Mouse (Mus musculus) liver, embryonic 12.5 days (tissue): ENCODE results near the gene Mettl21c. TPM values are rescaled to one million over a fixed set of nuclear protein-coding genes. Genes with fewer than 3 reads are reported as not detected.
"Not testable (repeated sequence)": the region's sequence is repeated elsewhere in the genome, so short reads cannot be mapped to it uniquely, and the experiment has no call there.

Source experiments
- ATAC-seq: fragments of 200-750 bp; cut with Nextera tagmentation; 2 replicates; pipeline ENCODE4 v1.8.0; 2017; ENCODE audit warnings: moderate number of reproducible peaks, mild to moderate bottlenecking, moderate library complexity
- H3K27ac ChIP-seq: fragments of 300-500 bp; sonication (generic); 2 replicates; pipeline ENCODE4 v1.5.1; 2016; ENCODE audit warnings: mild to moderate bottlenecking
- H3K27me3 ChIP-seq: fragments of 300-500 bp; sonication (generic); replicated peaks from 2 replicates; pipeline ENCODE4 v1.6.1; 2016; ENCODE audit warnings: mild to moderate bottlenecking, moderate library complexity
- H3K36me3 ChIP-seq: fragments of 300-500 bp; sonication (generic); 2 replicates; pipeline ENCODE4 v1.6.1; 2016; ENCODE audit warnings: mild to moderate bottlenecking, moderate library complexity
- H3K4me1 ChIP-seq: fragments of 300-500 bp; sonication (generic); 2 replicates; pipeline ENCODE4 v1.6.1; 2016
- H3K4me2 ChIP-seq: fragments of 300-500 bp; sonication (generic); 2 replicates; pipeline ENCODE4 v1.6.1; 2016; ENCODE audit warnings: mild to moderate bottlenecking, moderate library complexity
- H3K4me3 ChIP-seq: fragments of 300-500 bp; sonication (generic); 2 replicates; pipeline ENCODE4 v1.5.1; 2016; ENCODE audit warnings: mild to moderate bottlenecking, moderate library complexity
- H3K9ac ChIP-seq: fragments of 300-500 bp; sonication (generic); 2 replicates; pipeline ENCODE4 v1.6.1; 2016; ENCODE audit warnings: mild to moderate bottlenecking, moderate library complexity
- H3K9me3 ChIP-seq: fragments of 300-500 bp; sonication (generic); replicated peaks from 2 replicates; pipeline ENCODE4 v1.6.1; 2016; ENCODE audit warnings: mild to moderate bottlenecking, moderate library complexity
- WGBS: fragments of 180-500 bp; shearing (Covaris S2); methylation state at CpG from one replicate; pipeline ENCODE4 v1.1.7; 2016; ENCODE audit not compliant: insufficient replicate concordance; 5-methylcytosine and 5-hydroxymethylcytosine counted together
- polyA plus RNA-seq: library from polyadenylated mRNA; unstranded; fragments of >200 nt; fragmentation: Nextera tagmentation; extraction: Ambion mirVana; gene quantifications from 2 replicates; pipeline ENCODE4 v1.2.1, GENCODE M21; 2016

Mettl21c gene
- polyA plus RNA-seq = 0.12 and 0.29 TPM in 2 replicates

DNA sequence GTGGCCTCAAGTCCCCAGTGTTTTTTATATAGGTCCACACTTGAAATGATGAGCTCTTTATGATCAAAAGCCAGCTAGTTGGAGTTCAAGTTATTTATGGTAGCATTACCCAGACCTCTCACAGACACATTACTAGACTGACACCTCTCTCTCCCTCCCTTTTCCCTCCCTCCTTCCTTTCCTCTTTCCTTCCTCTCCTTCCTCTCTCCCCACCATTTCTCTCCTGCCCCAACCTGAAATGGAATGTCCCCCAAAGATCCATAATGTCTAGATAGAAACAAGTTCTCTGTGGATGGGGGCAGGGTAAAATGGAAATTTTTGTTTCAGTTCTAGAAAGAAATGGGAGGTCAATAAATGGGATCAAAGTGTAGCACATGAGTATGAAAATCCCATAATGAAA is at the start of gene Mettl21c:
Gene Mettl21c (minus strand): TSS at position 101 of the 400 bp plus-strand sequence.
- Histone ChIP-seq H3K4me2 (no peak within 1 kb of the TSS), H3K27ac (no peak within 1 kb of the TSS), H3K9ac (no peak within 1 kb of the TSS)

GRCm38 (mm10) chr1:44064625-44065024 is 44.8 kb upstream of the Mettl21c start:
- 0% methylated on average over 1 of the region's 1 CpGs for WGBS
- Histone ChIP-seq H3K27me3 (no peaks in the 10 kb centered on the region), H3K36me3 (no peaks in the 10 kb centered on the region), H3K4me3 (no peak overlapping the region), H3K9ac (no peak overlapping the region), H3K4me2 (no peak overlapping the region), H3K27ac (no peak overlapping the region), H3K9me3 (no peaks in the 10 kb centered on the region), H3K4me1 (no peaks in the 10 kb centered on the region)
- no peak for ATAC-seq

More for the DNA sequence above, at the start of gene Mettl21c:
- Histone ChIP-seq H3K9me3 (no peaks in the 10 kb centered on the region), H3K36me3 (no peaks in the 10 kb centered on the region), H3K4me1 (no peaks in the 10 kb centered on the region), H3K27me3 (0 out of 2 replicates have a peak, but pooled peaks cover 5% of the 10 kb centered on the region), H3K4me3 (no peak within 1 kb of the TSS)
- ATAC-seq = no peak

DNA sequence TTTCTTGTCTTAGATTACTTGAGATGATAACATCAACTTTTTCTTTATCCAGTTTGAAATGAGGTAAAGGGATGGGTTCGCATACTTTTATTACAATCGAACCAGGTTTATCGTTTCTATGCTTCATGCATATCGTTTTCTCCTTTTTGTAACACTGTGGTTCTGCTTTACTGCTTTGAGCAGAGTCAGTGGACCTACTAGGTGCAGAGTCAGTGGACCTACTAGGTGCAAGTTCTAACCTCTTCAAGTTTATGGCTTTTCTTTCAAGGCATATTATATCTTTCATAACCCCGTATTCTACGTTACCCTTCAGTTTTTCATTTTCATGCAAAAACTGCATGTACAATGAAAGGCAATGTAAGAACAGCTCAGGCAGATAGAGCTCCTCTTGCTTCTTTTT is 43.6 kb upstream of the Mettl21c start:
- no peak overlapping the region for H3K4me3 ChIP-seq
- H3K9me3 ChIP-seq = no peaks in the 10 kb centered on the region
- no peak for ATAC-seq
- no peaks in the 10 kb centered on the region for H3K36me3 ChIP-seq
- H3K4me1 ChIP-seq = no peaks in the 10 kb centered on the region
- no peak overlapping the region for H3K9ac ChIP-seq
- 83% methylated on average over 6 of the region's 6 CpGs for WGBS
- H3K27ac ChIP-seq = no peak overlapping the region
- no peak overlapping the region for H3K4me2 ChIP-seq
- no peaks in the 10 kb centered on the region for H3K27me3 ChIP-seq

GRCm38 (mm10) chr1:44061836-44062235 is 42.0 kb upstream of the Mettl21c start, which contains the start of gene Gm8251:
Gm8251 (minus strand) TSS chr1:44061936.
- Histone ChIP-seq H3K4me2 (no peak within 1 kb of the TSS), H3K36me3 (no peaks in the 10 kb centered on the region), H3K27me3 (no peaks in the 10 kb centered on the region), H3K27ac (no peak within 1 kb of the TSS), H3K4me1 (no peaks in the 10 kb centered on the region), H3K4me3 (no peak within 1 kb of the TSS), H3K9me3 (no peaks in the 10 kb centered on the region), H3K9ac (no peak within 1 kb of the TSS)
- 70% methylated on average over 2 of the region's 2 CpGs for WGBS
- no peak for ATAC-seq

DNA sequence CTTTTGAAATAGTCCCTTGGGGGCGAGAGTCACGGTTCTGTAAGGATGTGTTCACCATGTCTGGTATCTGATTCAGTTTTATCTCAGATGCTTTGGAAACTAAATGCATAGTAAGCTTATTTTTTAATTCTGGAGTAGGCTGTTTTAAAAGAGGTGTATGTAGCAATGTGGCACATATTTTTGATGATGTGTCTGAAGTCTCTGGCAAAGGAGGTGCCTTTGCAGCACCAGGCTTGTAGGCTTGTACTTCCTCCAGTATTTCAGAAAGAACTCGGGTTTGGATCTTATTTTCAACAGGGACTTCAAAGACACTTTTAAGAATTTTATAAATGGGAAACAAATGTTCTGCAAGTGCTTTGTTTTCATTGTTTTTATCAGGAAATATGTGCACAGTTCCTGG is 38.0 kb upstream of the Mettl21c start:
- 66% methylated on average over 3 of the region's 3 CpGs for WGBS
- Histone ChIP-seq H3K36me3 (no peaks in the 10 kb centered on the region), H3K4me3 (no peak overlapping the region), H3K27ac (no peak overlapping the region), H3K27me3 (no peaks in the 10 kb centered on the region), H3K4me2 (no peak overlapping the region), H3K9ac (no peak overlapping the region), H3K4me1 (no peaks in the 10 kb centered on the region), H3K9me3 (no peaks in the 10 kb centered on the region)
- no peak for ATAC-seq

- 74% methylated on average over 2 of the region's 2 CpGs for WGBS
- no peak for ATAC-seq
- H3K4me3 ChIP-seq = no peak overlapping the region
These were observed 26.7 kb upstream of the Mettl21c start for GRCm38 (mm10) chr1:44046556-44046955.

GRCm38 (mm10) chr1:44045689-44046088 is 25.9 kb upstream of the Mettl21c start:
- not testable (repeated sequence) for H3K9ac ChIP-seq, H3K4me3 ChIP-seq, H3K9me3 ChIP-seq, H3K4me1 ChIP-seq, H3K27ac ChIP-seq, ATAC-seq, H3K27me3 ChIP-seq, H3K36me3 ChIP-seq, H3K4me2 ChIP-seq
- WGBS = 71% methylated on average over 5 of the region's 5 CpGs

More at GRCm38 (mm10) chr1:44046556-44046955, 26.7 kb upstream of the Mettl21c start:
- H3K9me3 ChIP-seq = no peaks in the 10 kb centered on the region
- H3K27ac ChIP-seq = no peak overlapping the region
- no peak overlapping the region for H3K4me2 ChIP-seq
- no peak overlapping the region for H3K9ac ChIP-seq
- no peaks in the 10 kb centered on the region for H3K36me3 ChIP-seq
- 0 out of 2 replicates have a peak, but pooled peaks cover 7% of the 10 kb centered on the region for H3K4me1 ChIP-seq
- no peaks in the 10 kb centered on the region for H3K27me3 ChIP-seq

GRCm38 (mm10) chr1:44042555-44042915 is 22.7 kb upstream of the Mettl21c start:
- H3K4me3 ChIP-seq = peak overlapping the region; percentile 52
- 0 out of 2 replicates have a peak, but pooled peaks cover 7% of the 10 kb centered on the region for H3K4me1 ChIP-seq
- 2% methylated on average over 6 of the region's 6 CpGs for WGBS
- no peaks in the 10 kb centered on the region for H3K36me3 ChIP-seq
- no peak overlapping the region for H3K27ac ChIP-seq
- no peaks in the 10 kb centered on the region for H3K9me3 ChIP-seq
- ATAC-seq = no peak
- H3K4me2 ChIP-seq = peak overlapping the region; percentile 70
- peak overlapping the region; percentile 41; the same call in 1 of the 2 replicates for H3K9ac ChIP-seq
- H3K27me3 ChIP-seq = no peaks in the 10 kb centered on the region

DNA sequence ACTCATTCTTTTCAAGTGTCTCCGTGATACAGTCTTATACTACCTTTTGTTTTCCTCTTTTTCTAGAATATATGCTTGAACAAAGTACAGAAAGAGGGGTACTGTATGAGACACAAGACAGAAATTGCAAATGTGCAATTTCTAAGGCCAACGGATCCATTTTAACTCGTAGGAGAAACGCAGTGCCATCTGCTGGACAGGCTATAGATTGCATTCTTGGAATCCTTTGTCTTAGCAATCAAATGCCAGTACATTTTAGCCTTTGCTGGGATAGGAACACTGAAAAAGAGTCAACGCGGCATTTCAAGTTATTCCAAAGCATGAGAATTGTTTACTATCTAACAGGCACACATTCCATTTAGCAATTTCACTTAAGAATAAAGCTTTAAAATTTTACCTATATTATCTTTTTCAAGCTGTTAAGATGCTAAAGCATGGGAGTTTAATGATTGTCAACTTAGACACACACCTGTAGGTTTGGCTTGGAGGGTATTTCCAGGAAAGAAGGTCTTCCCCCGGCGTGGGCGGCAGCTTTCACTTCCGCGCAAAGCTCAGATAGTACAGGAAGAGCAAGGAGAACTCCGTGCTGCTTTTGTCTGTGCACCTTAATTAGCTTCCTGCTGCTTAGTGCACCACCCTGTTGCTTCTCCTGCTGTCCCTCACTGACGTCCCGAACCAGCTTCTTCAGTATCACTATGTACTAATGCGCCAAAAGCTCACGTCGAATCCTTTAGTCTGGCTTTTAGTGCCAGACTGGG is 22.1 kb upstream of the Mettl21c start:
- peak overlapping the region; percentile 52 for H3K4me3 ChIP-seq
- WGBS = 2% methylated on average over 17 of the region's 17 CpGs
- H3K9me3 ChIP-seq = no peaks in the 10 kb centered on the region
- H3K27me3 ChIP-seq = no peaks in the 10 kb centered on the region
- H3K36me3 ChIP-seq = no peaks in the 10 kb centered on the region
- peak overlapping the region; percentile 70 for H3K4me2 ChIP-seq
- peak overlapping the region; percentile 41; the same call in 1 of the 2 replicates for H3K9ac ChIP-seq
- H3K27ac ChIP-seq = no peak overlapping the region
- no peak for ATAC-seq
- H3K4me1 ChIP-seq = 0 out of 2 replicates have a peak, but pooled peaks cover 7% of the 10 kb centered on the region

DNA sequence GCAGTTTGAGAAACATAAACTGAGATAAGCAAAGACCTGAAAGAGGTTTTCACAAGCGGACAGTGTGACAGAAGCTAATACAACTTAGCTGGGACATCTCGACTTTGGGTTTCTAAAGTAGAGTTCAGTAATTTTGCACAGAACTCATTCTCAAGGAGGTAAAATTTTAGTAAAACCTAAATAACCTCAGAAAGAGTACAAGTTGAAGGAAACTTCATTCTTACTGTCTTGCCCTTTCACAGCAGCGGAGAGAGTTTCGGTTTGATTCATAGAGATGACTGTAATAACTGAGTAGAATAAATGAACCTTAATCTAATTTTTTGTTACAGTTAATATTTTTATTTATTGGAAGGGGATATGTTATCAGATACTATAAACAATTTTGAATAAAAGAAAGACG is 13.1 kb upstream of the Mettl21c start:
- Histone ChIP-seq H3K36me3 (no peaks in the 10 kb centered on the region), H3K4me3 (no peak overlapping the region), H3K4me1 (no peaks in the 10 kb centered on the region), H3K4me2 (no peak overlapping the region), H3K27ac (no peak overlapping the region), H3K9ac (no peak overlapping the region), H3K9me3 (no peaks in the 10 kb centered on the region), H3K27me3 (no peaks in the 10 kb centered on the region)
- WGBS = 68% methylated on average over 5 of the region's 5 CpGs
- no peak for ATAC-seq

DNA sequence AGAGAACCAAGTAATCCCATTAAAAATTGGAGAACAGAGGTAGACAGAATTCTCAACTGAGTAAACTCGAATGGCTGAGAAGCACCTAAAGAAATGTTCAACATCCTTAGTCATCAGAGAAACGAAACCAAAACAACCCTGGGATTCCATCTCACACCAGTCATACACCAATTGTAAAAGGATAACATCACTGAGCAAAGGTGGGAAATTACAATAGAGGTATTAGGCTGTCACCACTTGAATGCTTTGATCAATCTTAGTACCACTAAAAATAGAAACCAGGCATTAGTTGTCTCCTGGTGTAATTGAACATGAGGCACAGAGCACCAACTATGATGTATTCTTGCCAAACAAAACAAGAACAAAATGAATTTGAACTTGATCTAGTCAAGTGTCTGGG is 12.4 kb upstream of the Mettl21c start:
- Histone ChIP-seq H3K4me1 (no peaks in the 10 kb centered on the region), H3K27ac (no peak overlapping the region), H3K27me3 (no peaks in the 10 kb centered on the region), H3K9ac (no peak overlapping the region), H3K4me2 (no peak overlapping the region), H3K9me3 (no peaks in the 10 kb centered on the region), H3K36me3 (no peaks in the 10 kb centered on the region), H3K4me3 (no peak overlapping the region)
- WGBS = 45% methylated on average over 2 of the region's 2 CpGs
- no peak for ATAC-seq

- WGBS = 78% methylated on average over 1 of the region's 1 CpGs
These were observed 7.8 kb upstream of the Mettl21c start for GRCm38 (mm10) chr1:44027651-44028050.

More at GRCm38 (mm10) chr1:44027651-44028050, 7.8 kb upstream of the Mettl21c start:
- ATAC-seq = no peak
- H3K9ac ChIP-seq = no peak overlapping the region
- no peaks in the 10 kb centered on the region for H3K9me3 ChIP-seq
- H3K4me3 ChIP-seq = no peak overlapping the region
- no peaks in the 10 kb centered on the region for H3K4me1 ChIP-seq
- no peak overlapping the region for H3K4me2 ChIP-seq
- no peaks in the 10 kb centered on the region for H3K27me3 ChIP-seq
- no peaks in the 10 kb centered on the region for H3K36me3 ChIP-seq
- no peak overlapping the region for H3K27ac ChIP-seq
